Mouse (Mus musculus) intestine, postnatal 0 days (tissue): Measurements from ENCODE around the gene Morn4. TPM values are rescaled to one million over a fixed set of nuclear protein-coding genes. Genes with fewer than 3 reads are reported as not detected.

Experiments
- ATAC-seq: fragments of 200-750 bp; cut with Nextera tagmentation; 2 replicates; pipeline ENCODE4 v1.8.0; 2017; ENCODE audit warnings: mild to moderate bottlenecking, moderate TSS enrichment, moderate library complexity
- H3K27ac ChIP-seq: fragments of 300-500 bp; sonication (generic); 2 replicates; pipeline ENCODE4 v1.5.1; 2014; ENCODE audit warnings: mild to moderate bottlenecking, low read depth, low read length, moderate library complexity
- H3K27me3 ChIP-seq: fragments of 300-500 bp; sonication (generic); replicated peaks from 2 replicates; pipeline ENCODE4 v1.6.1; 2014; ENCODE audit warnings: low read length, mixed read lengths; ENCODE audit not compliant: control insufficient read depth, insufficient read depth
- H3K36me3 ChIP-seq: fragments of 300-500 bp; sonication (generic); 2 replicates; pipeline ENCODE4 v1.6.1; 2014; ENCODE audit warnings: mild to moderate bottlenecking, moderate library complexity; ENCODE audit not compliant: control insufficient read depth, insufficient read depth
- H3K4me1 ChIP-seq: fragments of 300-500 bp; sonication (generic); replicated peaks from 2 replicates; pipeline ENCODE4 v1.6.1; 2014; ENCODE audit warnings: antibody characterized with exemption, low read length, mixed read lengths; ENCODE audit not compliant: control insufficient read depth, insufficient read depth
- H3K4me2 ChIP-seq: fragments of 300-500 bp; sonication (generic); replicated peaks from 2 replicates; pipeline ENCODE4 v1.6.1; 2014; ENCODE audit warnings: low read depth, mild to moderate bottlenecking, moderate library complexity
- H3K4me3 ChIP-seq: fragments of 300-500 bp; sonication (generic); 2 replicates; pipeline ENCODE4 v1.5.1; 2014; ENCODE audit warnings: low read depth, low read length
- H3K9ac ChIP-seq: fragments of 300-500 bp; sonication (generic); 2 replicates; pipeline ENCODE4 v1.6.1; 2014; ENCODE audit warnings: mild to moderate bottlenecking, low read depth, low read length
- H3K9me3 ChIP-seq: fragments of 300-500 bp; sonication (generic); 2 replicates; pipeline ENCODE4 v1.6.1; 2016; ENCODE audit warnings: mixed run types; ENCODE audit not compliant: control insufficient read depth
- CTCF ChIP-seq: sonication (generic); IDR thresholded peaks from 2 replicates; pipeline ENCODE4 v1.5.1; 2016; ENCODE audit warnings: low read depth, mild to moderate bottlenecking, control low read depth, antibody characterized with exemption, moderate library complexity
- WGBS: fragments of 180-500 bp; shearing (Covaris S2); extraction: QIAGEN DNeasy Blood & Tissue Kit; methylation state at CpG from one replicate; pipeline ENCODE4 v1.1.7; 2014; 5-methylcytosine and 5-hydroxymethylcytosine counted together
- polyA plus RNA-seq: library from polyadenylated mRNA; unstranded; fragments of >200 nt; fragmentation: Nextera tagmentation; extraction: Ambion mirVana; gene quantifications from 2 replicates; pipeline ENCODE4 v1.2.1, GENCODE M21; 2015

Morn4 gene
- polyA plus RNA-seq, 1 experiment from 2014 or later, result 15.9 TPM

DNA sequence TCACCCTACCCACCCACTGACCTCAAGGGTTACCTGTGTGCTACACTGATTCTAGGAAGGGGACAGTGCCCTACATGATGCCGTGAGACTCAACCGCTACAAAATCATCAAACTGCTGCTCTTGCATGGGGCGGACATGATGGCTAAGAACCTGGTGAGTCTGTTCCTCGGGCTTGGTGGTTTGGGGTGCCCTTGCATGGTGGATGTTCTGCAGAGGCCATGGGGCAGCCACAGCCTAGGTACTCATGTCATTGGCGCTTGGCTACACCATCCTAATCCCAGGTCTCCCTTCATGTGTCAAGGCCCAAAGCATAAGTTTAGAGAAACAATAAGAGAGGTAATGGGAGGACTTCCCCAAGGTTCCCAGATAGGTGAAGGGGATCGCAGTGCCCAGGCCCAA is 42.2 kb downstream of the Morn4 start:
- Histone ChIP-seq H3K4me3 (no peak overlapping the region), H3K9me3 (no peaks in the 10 kb centered on the region), H3K36me3 (no peaks in the 10 kb centered on the region), H3K27me3 (no peaks in the 10 kb centered on the region), H3K4me1 (0 out of 2 replicates have a peak, but pooled peaks cover 6% of the 10 kb centered on the region), H3K9ac (no peak overlapping the region), H3K4me2 (no peak overlapping the region), H3K27ac (no peak overlapping the region)
- 97% methylated on average over 6 of the region's 6 CpGs for WGBS
- TF ChIP-seq CTCF, result no peak
- no peak for ATAC-seq

DNA sequence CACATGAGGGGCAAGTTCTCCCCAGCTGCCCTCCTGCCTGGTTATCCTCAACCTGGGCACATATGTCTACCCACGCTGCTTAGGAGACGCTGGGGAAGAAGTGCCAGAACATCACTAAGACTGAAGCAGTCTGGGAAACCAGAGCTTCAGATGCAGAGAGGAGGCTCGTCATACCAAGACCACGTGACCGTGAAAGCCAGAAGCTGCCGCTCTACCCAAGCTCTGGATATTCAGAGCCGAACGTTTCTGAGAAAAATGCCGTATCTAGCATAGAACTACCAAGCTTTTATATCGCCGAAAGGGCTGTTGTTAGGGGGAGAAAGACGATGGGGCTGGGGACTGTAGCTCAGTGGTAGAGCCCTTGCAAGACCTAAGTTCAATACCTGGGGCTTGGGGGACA is 47.8 kb downstream of the Morn4 start:
- Histone ChIP-seq H3K36me3 (peaks cover 13% of the 10 kb centered on the region; the same call in 1 of the 2 replicates), H3K4me1 (no peaks in the 10 kb centered on the region), H3K9me3 (no peaks in the 10 kb centered on the region), H3K9ac (no peak overlapping the region), H3K27ac (no peak overlapping the region), H3K4me3 (no peak overlapping the region), H3K27me3 (no peaks in the 10 kb centered on the region), H3K4me2 (no peak overlapping the region)
- no peak for ATAC-seq
- TF ChIP-seq CTCF, result no peak
- WGBS, result 89% methylated on average over 12 of the region's 12 CpGs

- H3K27me3 ChIP-seq, result no peaks in the 10 kb centered on the region
- no peak for ATAC-seq
- no peak overlapping the region for H3K9ac ChIP-seq
- WGBS, result 64% methylated on average over 11 of the region's 11 CpGs
- no peaks in the 10 kb centered on the region for H3K9me3 ChIP-seq
- H3K27ac ChIP-seq, result no peak overlapping the region
- H3K4me1 ChIP-seq, result no peaks in the 10 kb centered on the region
- peaks cover 13% of the 10 kb centered on the region; the same call in 1 of the 2 replicates for H3K36me3 ChIP-seq
- H3K4me2 ChIP-seq, result no peak overlapping the region
- TF ChIP-seq CTCF, result no peak
- no peak overlapping the region for H3K4me3 ChIP-seq
These were observed 48.9 kb downstream of the Morn4 start for GRCm38 (mm10) chr19:42037167-42037702.

DNA sequence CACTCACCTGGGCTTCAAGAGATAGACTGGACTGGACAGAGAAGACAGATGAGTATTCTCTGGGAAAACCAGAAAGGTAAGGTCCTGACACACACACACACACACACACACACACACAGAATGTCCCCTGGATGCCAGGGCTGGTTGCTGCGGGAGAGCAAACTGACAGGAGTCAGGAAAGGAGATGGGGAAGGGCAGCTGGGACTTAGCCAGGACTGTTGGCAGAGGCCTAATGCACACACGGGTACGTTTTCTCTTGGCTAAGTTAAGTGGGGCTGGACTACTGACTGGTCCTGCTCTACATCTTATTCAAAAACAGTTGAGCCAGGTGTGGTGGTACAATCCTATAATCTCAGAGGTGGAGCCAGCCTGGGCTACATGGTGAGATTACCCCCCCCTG is 49.8 kb downstream of the Morn4 start:
- WGBS, result 80% methylated on average over 3 of the region's 3 CpGs
- H3K36me3 ChIP-seq, result peaks cover 19% of the 10 kb centered on the region; the same call in 1 of the 2 replicates

DNA sequence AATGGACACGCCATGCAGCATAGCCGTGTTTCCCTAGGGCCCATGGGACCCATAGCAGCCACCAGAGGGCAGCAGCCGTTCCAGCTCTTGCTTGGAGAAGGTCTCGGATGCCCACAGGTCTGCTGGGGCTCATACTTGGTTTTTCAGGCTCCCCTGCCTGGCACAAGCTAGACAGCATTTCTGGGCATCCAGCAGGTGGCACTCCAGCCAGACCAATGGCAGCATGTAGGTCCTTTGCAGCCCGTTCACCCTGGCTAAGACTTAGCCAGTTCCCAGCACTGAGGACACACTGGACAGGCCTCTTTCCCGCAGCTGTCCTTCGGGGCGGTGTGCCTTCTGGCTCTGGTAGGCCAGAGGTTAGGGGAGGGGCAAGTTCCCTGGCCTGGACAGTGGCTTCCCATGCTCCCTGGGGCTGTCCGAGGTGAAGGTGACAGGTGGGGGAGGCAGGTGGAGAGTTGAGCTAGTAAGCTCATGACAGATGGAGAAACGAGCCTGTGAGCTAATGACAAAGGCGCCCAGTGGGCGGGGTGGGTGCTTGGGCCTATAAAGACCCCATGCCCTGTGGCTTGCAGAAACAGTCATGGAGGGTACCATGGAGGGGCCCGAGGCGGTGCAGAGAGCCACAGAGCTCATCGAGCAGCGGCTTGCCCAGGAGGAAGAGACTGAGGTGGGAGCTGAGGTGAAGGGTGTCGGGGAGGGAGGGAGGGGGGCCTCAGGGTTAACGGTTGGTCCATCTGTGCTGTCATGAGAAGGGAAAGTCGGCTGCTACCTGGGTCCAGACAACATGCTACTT is 50.5 kb downstream of the Morn4 start, which contains the start of gene Ankrd2:
Ankrd2 (plus strand) TSS at position 545 of the 793 bp plus-strand sequence.
- WGBS, result 66% methylated on average over 19 of the region's 19 CpGs
- peaks cover 19% of the 10 kb centered on the region; the same call in 1 of the 2 replicates for H3K36me3 ChIP-seq
- peak; percentile 97 for TF ChIP-seq CTCF
- H3K4me2 ChIP-seq, result no peak within 1 kb of the TSS
- H3K4me1 ChIP-seq, result no peaks in the 10 kb centered on the region
- ATAC-seq, result peak; percentile 82
- no peak within 1 kb of the TSS for H3K9ac ChIP-seq
- no peak within 1 kb of the TSS for H3K27ac ChIP-seq
- no peak within 1 kb of the TSS for H3K4me3 ChIP-seq
- H3K9me3 ChIP-seq, result no peaks in the 10 kb centered on the region
- no peaks in the 10 kb centered on the region for H3K27me3 ChIP-seq

More for the DNA sequence above, 49.8 kb downstream of the Morn4 start:
- Histone ChIP-seq H3K4me3 (no peak overlapping the region), H3K27ac (no peak overlapping the region), H3K4me2 (no peak overlapping the region), H3K9ac (no peak overlapping the region), H3K27me3 (no peaks in the 10 kb centered on the region), H3K4me1 (no peaks in the 10 kb centered on the region), H3K9me3 (no peaks in the 10 kb centered on the region)
- no peak for TF ChIP-seq CTCF
- ATAC-seq, result no peak

DNA sequence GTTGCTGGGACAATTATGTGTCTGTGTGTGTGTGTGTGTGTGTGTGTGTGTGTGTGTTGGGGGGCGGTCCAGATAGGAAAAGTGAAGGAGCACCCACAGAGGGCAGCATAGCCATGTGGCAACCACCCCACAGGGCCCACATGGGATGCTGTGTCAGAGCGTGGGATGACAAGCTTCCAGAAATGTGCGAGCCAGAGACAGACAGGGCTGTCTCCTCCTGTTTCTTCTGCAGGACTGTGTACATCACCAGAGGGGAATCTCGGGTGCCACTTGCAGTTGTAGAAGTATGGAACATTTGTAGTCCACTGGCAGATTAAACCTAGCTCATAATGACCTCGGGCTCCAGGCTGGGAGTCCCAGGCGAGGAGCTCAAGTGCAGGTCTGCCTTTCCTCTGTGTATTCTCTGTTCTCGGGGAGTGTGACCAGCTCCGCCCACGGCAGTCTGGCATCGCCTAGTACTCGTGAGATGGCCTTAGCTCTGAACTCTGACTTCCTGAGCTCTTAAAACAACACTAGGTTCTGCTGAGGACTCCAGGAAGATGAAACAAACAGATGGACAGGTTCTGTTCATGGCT is 51.2 kb downstream of the Morn4 start:
- H3K4me3 ChIP-seq, result no peak overlapping the region
- no peak for TF ChIP-seq CTCF
- no peak for ATAC-seq
- no peak overlapping the region for H3K27ac ChIP-seq
- peaks cover 19% of the 10 kb centered on the region; the same call in 1 of the 2 replicates for H3K36me3 ChIP-seq
- no peak overlapping the region for H3K4me2 ChIP-seq
- no peaks in the 10 kb centered on the region for H3K4me1 ChIP-seq
- no peaks in the 10 kb centered on the region for H3K27me3 ChIP-seq
- 54% methylated on average over 11 of the region's 11 CpGs for WGBS
- H3K9ac ChIP-seq, result no peak overlapping the region
- H3K9me3 ChIP-seq, result no peaks in the 10 kb centered on the region
